Mouse (Mus musculus) midbrain, embryonic 14.5 days (tissue): ENCODE measurements around the gene Tex52. TPM values are rescaled to one million over a fixed set of nuclear protein-coding genes. Genes with fewer than 3 reads are reported as not detected.
A peak's percentile ranks its signal among the peaks of the same experiment; 100 is the strongest.

Source experiments
- ATAC-seq: fragments of 200-750 bp; cut with Nextera tagmentation; 2 replicates; pipeline ENCODE4 v1.8.0; 2017; ENCODE audit warnings: moderate number of reproducible peaks, moderate library complexity; ENCODE audit not compliant: low FRiP score, low TSS enrichment
- DNase-seq: peaks from one replicate; pipeline ENCODE4 v3.0.0-alpha.2; 2015
- H3K27ac ChIP-seq: fragments of 300-500 bp; sonication (generic); replicated peaks from 2 replicates; pipeline ENCODE4 v1.5.1; 2014; ENCODE audit warnings: mild to moderate bottlenecking, low read depth, low read length, moderate library complexity
- H3K27me3 ChIP-seq: fragments of 300-500 bp; sonication (generic); 2 replicates; pipeline ENCODE4 v1.6.1; 2014; ENCODE audit warnings: low read length, control low read depth, mixed read lengths; ENCODE audit not compliant: control insufficient read depth, insufficient read depth
- H3K36me3 ChIP-seq: fragments of 300-500 bp; sonication (generic); 2 replicates; pipeline ENCODE4 v1.6.1; 2014; ENCODE audit warnings: low read length, control low read depth; ENCODE audit not compliant: control insufficient read depth, insufficient read depth
- H3K4me1 ChIP-seq: fragments of 300-500 bp; sonication (generic); 2 replicates; pipeline ENCODE4 v1.6.1; 2014; ENCODE audit warnings: mild to moderate bottlenecking, antibody characterized with exemption, low read length, control low read depth; ENCODE audit not compliant: control insufficient read depth, insufficient read depth
- H3K4me2 ChIP-seq: fragments of 300-500 bp; sonication (generic); 2 replicates; pipeline ENCODE4 v1.6.1; 2014; ENCODE audit warnings: mild to moderate bottlenecking, low read length, moderate library complexity
- H3K4me3 ChIP-seq: fragments of 300-500 bp; sonication (generic); replicated peaks from 2 replicates; pipeline ENCODE4 v1.5.1; 2014; ENCODE audit warnings: low read depth, low read length
- H3K9ac ChIP-seq: fragments of 300-500 bp; sonication (generic); replicated peaks from 2 replicates; pipeline ENCODE4 v1.6.1; 2014; ENCODE audit warnings: mild to moderate bottlenecking, low read length, moderate library complexity
- H3K9me3 ChIP-seq: fragments of 300-500 bp; sonication (generic); 2 replicates; pipeline ENCODE4 v1.6.1; 2016; ENCODE audit warnings: low read length, control low read depth, mixed read lengths; ENCODE audit not compliant: control insufficient read depth
- WGBS: fragments of 180-500 bp; shearing (Covaris S2); extraction: QIAGEN DNeasy Blood & Tissue Kit; methylation state at CpG from one replicate; pipeline ENCODE4 v1.1.7; 2014; 5-methylcytosine and 5-hydroxymethylcytosine counted together
- polyA plus RNA-seq: library from polyadenylated mRNA; unstranded; fragments of >200 nt; fragmentation: Nextera tagmentation; extraction: Ambion mirVana; gene quantifications from 2 replicates; pipeline ENCODE4 v1.2.1, GENCODE M21; 2014

Gene Tex52
- polyA plus RNA-seq, 1 experiment from 2014 or later, result 1.0 TPM

DNA sequence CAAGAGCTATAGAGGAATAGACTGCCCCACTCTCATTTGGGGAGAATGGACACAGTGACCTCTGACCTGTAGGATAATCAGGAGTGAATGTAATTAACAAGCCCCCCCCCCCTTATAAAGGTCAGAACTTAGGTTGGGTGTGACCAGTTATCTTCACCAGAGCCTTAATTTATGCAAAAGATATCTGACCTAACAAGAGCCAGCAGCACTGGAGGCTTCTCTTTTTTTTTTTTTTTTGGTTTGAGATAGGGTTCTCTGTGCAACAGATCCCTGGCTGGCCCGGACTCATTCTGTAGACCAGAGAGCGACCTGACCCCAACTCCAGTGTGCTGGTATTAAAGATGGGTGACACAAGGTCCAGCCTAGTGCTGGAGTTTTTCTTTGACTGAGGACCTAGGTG, 54.0 kb downstream of the Tex52 start:
- H3K9ac ChIP-seq, result no peak overlapping the region
- ATAC-seq, result no peak
- 100% methylated on average over 2 of the region's 2 CpGs for WGBS
- H3K36me3 ChIP-seq, result peaks cover 55% of the 10 kb centered on the region
- no peak overlapping the region for H3K27ac ChIP-seq
- no peaks in the 10 kb centered on the region for H3K9me3 ChIP-seq
- no peak overlapping the region for H3K4me3 ChIP-seq
- no peaks in the 10 kb centered on the region for H3K4me1 ChIP-seq
- H3K27me3 ChIP-seq, result no peaks in the 10 kb centered on the region
- no peak overlapping the region for H3K4me2 ChIP-seq
- no peak for DNase-seq

DNA sequence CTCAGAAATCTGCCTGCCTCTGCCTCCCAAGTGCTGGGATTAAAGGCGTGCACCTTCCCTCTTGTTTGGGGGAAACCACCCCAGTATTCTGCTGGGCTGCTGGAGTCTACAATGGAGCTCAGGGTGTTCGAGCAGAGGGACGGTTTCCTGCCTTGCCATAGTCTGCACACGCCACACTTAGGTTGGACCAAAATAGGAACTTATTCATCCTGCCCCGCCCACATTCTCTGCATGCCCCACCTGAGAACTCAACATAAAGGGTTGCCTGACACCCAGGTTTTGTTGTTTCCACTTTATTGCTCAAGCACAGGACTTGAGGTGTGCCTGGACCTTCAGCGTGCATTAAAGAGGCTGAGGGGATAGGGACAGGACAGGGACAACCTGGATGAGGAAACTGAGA, 54.6 kb downstream of the Tex52 start:
- H3K9ac ChIP-seq, result no peak overlapping the region
- 97% methylated on average over 6 of the region's 6 CpGs for WGBS
- peaks cover 60% of the 10 kb centered on the region for H3K36me3 ChIP-seq

DNA sequence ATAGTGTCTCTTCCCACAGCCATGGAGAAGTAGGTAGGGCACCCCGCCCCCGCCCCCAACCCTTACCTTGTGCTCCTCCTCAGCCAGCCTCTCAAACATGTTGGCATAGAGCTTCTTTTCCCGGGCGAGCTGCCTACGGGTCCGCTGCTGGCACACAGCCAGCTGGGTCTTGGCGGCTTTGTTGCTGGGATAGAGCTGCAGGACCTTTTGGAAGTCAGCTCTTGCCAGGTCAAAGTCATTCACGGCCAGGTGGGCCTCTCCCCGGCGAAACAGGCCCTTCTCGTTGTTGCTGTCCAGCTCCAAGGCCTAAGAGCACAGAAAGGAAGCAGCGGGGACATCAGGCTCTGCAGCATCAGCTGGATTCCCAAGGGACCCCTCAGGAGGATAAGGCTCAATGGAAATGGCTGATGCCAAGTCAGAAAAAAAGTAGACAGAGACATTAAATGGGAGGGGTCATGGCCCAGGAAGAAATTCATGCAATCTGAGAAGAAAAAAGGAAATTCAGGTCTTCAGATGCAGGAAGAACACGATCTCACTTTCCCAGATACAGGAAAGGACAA, 57.2 kb downstream of the Tex52 start:
- DNase-seq (peak; percentile 30), ATAC-seq (no peak)
- H3K9ac ChIP-seq, result no peak overlapping the region
- H3K4me1 ChIP-seq, result peaks cover 11% of the 10 kb centered on the region
- H3K4me2 ChIP-seq, result no peak overlapping the region
- no peak overlapping the region for H3K4me3 ChIP-seq
- H3K27ac ChIP-seq, result no peak overlapping the region
- H3K27me3 ChIP-seq, result no peaks in the 10 kb centered on the region
- H3K36me3 ChIP-seq, result peaks cover 78% of the 10 kb centered on the region
- 83% methylated on average over 13 of the region's 13 CpGs for WGBS
- no peaks in the 10 kb centered on the region for H3K9me3 ChIP-seq

More for the DNA sequence above, 54.6 kb downstream of the Tex52 start:
- Histone ChIP-seq H3K27me3 (no peaks in the 10 kb centered on the region), H3K4me1 (no peaks in the 10 kb centered on the region), H3K4me2 (no peak overlapping the region), H3K4me3 (no peak overlapping the region), H3K9me3 (no peaks in the 10 kb centered on the region), H3K27ac (no peak overlapping the region)
- DNase-seq (no peak), ATAC-seq (no peak)

DNA sequence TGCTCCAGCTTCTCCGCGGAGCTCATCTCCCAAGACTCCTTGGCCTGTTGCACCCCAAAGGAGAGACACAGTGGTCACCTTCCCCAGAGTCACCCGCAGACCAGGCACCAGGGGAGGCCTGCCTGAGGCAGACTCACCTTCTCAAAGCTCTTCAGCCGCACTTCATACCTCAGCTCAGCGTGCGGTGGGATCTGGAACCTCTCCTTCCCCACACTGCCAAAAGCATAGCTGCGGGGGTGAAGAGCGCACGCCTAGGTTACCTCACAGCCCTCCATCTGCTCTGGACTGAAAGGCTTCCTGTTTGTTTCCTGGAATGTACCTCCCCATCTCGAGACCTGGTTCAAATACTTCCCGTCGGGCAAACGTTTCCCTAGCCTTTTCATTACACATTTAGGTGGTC, 58.3 kb downstream of the Tex52 start:
- H3K4me1 ChIP-seq, result peaks cover 11% of the 10 kb centered on the region
- no peak overlapping the region for H3K9ac ChIP-seq
- H3K4me3 ChIP-seq, result no peak overlapping the region
- peaks cover 74% of the 10 kb centered on the region for H3K36me3 ChIP-seq
- DNase-seq (no peak), ATAC-seq (no peak)
- no peaks in the 10 kb centered on the region for H3K9me3 ChIP-seq
- WGBS, result 95% methylated on average over 13 of the region's 13 CpGs
- H3K4me2 ChIP-seq, result no peak overlapping the region
- no peaks in the 10 kb centered on the region for H3K27me3 ChIP-seq
- no peak overlapping the region for H3K27ac ChIP-seq

Other genes starting within 250 kb of the Tex52 start
- gene Tspan9, start 231.9 kb upstream of the Tex52 start, polyA plus RNA-seq, result 31.1 and 31.3 TPM in 2 replicates
- gene Tead4, start 74.6 kb upstream of the Tex52 start, polyA plus RNA-seq, result 0.19 and 0.55 TPM in 2 replicates
- 11.5 and 13.8 TPM in 2 replicates for gene Tulp3, start 19.6 kb upstream of the Tex52 start, polyA plus RNA-seq
- gene Rhno1, start 12.5 kb upstream of the Tex52 start, polyA plus RNA-seq, result 93.8 and 101 TPM in 2 replicates
- gene Foxm1, start 12.5 kb upstream of the Tex52 start, polyA plus RNA-seq, result 5.5 and 9.8 TPM in 2 replicates
- gene Gm44596, start within 50 bp of the Tex52 start, polyA plus RNA-seq, result not detected in 2 replicates
- 8.8 and 10.1 TPM in 2 replicates for gene Nrip2, start 23.8 kb downstream of the Tex52 start, polyA plus RNA-seq
- 42.1 and 43.3 TPM in 2 replicates for gene Itfg2, start 49.5 kb downstream of the Tex52 start, polyA plus RNA-seq
- 313 and 363 TPM in 2 replicates for gene Fkbp4, start 63.2 kb downstream of the Tex52 start, polyA plus RNA-seq
- gene Pzp, start 151.3 kb downstream of the Tex52 start, polyA plus RNA-seq, result 0.20 and 0.21 TPM in 2 replicates
- gene A2ml1, start 206.2 kb downstream of the Tex52 start, polyA plus RNA-seq, result 0.43 and 1.00 TPM in 2 replicates
- gene Klrb1a, start 248.1 kb downstream of the Tex52 start, polyA plus RNA-seq, result not detected in 2 replicates